Mouse (Mus musculus) myocyte (in vitro differentiated cells): ENCODE results near the gene Rpa2. TPM values are rescaled to one million over a fixed set of nuclear protein-coding genes. Genes with fewer than 3 reads are reported as not detected.
"Not testable (repeated sequence)": the region's sequence is repeated elsewhere in the genome, so short reads cannot be mapped to it uniquely, and the experiment has no call there.

ENCODE experiments used
- H3K27me3 ChIP-seq: one replicate; pipeline ENCODE4 v1.6.1; 2011; ENCODE audit not compliant: control insufficient read depth, insufficient read depth, insufficient read length
- H3K36me3 ChIP-seq: one replicate; pipeline ENCODE4 v1.6.1; 2011; ENCODE audit not compliant: control insufficient read depth, insufficient read depth
- H3K4me2 ChIP-seq: one replicate; pipeline ENCODE4 v1.6.1; 2011; ENCODE audit warnings: low read depth, control low read depth
- H3K4me3 ChIP-seq: one replicate; pipeline ENCODE4 v1.5.1; 2011; ENCODE audit warnings: mild to moderate bottlenecking, control low read depth, moderate library complexity
- H3K79me2 ChIP-seq: one replicate; pipeline ENCODE4 v1.6.1; 2011; ENCODE audit not compliant: control insufficient read depth, insufficient read depth
- H3ac ChIP-seq: one replicate; pipeline ENCODE4 v1.6.1; 2011; ENCODE audit not compliant: control insufficient read depth, insufficient read length
- CEBPB ChIP-seq: IDR thresholded peaks from 2 replicates; pipeline ENCODE4 v1.6.1; 2011; ENCODE audit warnings: mild to moderate bottlenecking, moderate library complexity; ENCODE audit not compliant: poor library complexity, insufficient read depth, severe bottlenecking
- E2F4 ChIP-seq: IDR thresholded peaks from one replicate; pipeline ENCODE4 v1.6.1; 2011; ENCODE audit warnings: mild to moderate bottlenecking, control low read depth, moderate library complexity; ENCODE audit not compliant: insufficient read depth
- MAX ChIP-seq: IDR thresholded peaks from one replicate; pipeline ENCODE4 v1.6.1; 2011; ENCODE audit warnings: low read depth, mild to moderate bottlenecking, control low read depth
- MYOD1 ChIP-seq, 3 experiments: IDR thresholded peaks; one replicate each; pipeline ENCODE4 v1.6.1; 2011; ENCODE audit warnings: control low read depth in 2 of 3, low read depth in 2 of 3, mild to moderate bottlenecking in 2 of 3, moderate library complexity in 1 of 3; ENCODE audit not compliant: insufficient read length in 2 of 3, control insufficient read depth in 1 of 3
- MYOG ChIP-seq, 3 experiments: IDR thresholded peaks; one replicate each; pipeline ENCODE4 v1.6.1; 2011; ENCODE audit warnings: control low read depth in 2 of 3, low read depth in 2 of 3, mild to moderate bottlenecking in 2 of 3; ENCODE audit not compliant: insufficient read length in 2 of 3, control insufficient read depth in 1 of 3, insufficient read depth in 1 of 3
- POLR2A ChIP-seq: IDR thresholded peaks from one replicate; pipeline ENCODE4 v1.6.1; 2011; ENCODE audit warnings: low read depth, mild to moderate bottlenecking, control low read depth, moderate library complexity; ENCODE audit not compliant: insufficient read length
- POLR2AphosphoS2 ChIP-seq: IDR thresholded peaks from one replicate; pipeline ENCODE4 v1.6.1; 2011; ENCODE audit warnings: low read depth, control low read depth; ENCODE audit not compliant: insufficient read length
- REST ChIP-seq: IDR thresholded peaks from one replicate; pipeline ENCODE4 v1.6.1; 2011; ENCODE audit warnings: mild to moderate bottlenecking, control low read depth, moderate library complexity; ENCODE audit not compliant: insufficient read depth, insufficient read length
- SRF ChIP-seq: IDR thresholded peaks from one replicate; pipeline ENCODE4 v1.6.1; 2011; ENCODE audit warnings: low read depth; ENCODE audit not compliant: control insufficient read depth, insufficient read length
- TCF12 ChIP-seq: IDR thresholded peaks from one replicate; pipeline ENCODE4 v1.6.1; 2011; ENCODE audit warnings: mild to moderate bottlenecking, control low read depth; ENCODE audit not compliant: poor library complexity, insufficient read depth, severe bottlenecking
- TCF3 ChIP-seq: IDR thresholded peaks from one replicate; pipeline ENCODE4 v1.6.1; 2011; ENCODE audit warnings: low read depth, control low read depth; ENCODE audit not compliant: insufficient read length
- USF1 ChIP-seq: IDR thresholded peaks from one replicate; pipeline ENCODE4 v1.6.1; 2011; ENCODE audit warnings: low read depth, mild to moderate bottlenecking, control low read depth, moderate library complexity
- polyA plus RNA-seq: library from polyadenylated mRNA; unstranded; fragments of >200 nt; fragmentation: generic; extraction: Trizol; gene quantifications from one replicate; pipeline ENCODE4 v1.2.1, GENCODE M21; 2012; ENCODE audit warnings: missing spikeins

Gene Rpa2
- polyA plus RNA-seq, 1 experiment, result 13.9 TPM

- Histone ChIP-seq H3K4me3 (no peak overlapping the region), H3K27me3 (no peaks in the 10 kb centered on the region), H3ac (no peak overlapping the region), H3K4me2 (no peak overlapping the region), H3K79me2 (no peaks in the 10 kb centered on the region), H3K36me3 (peaks cover 23% of the 10 kb centered on the region)
- TF ChIP-seq TCF12 (no peak), USF1 (no peak)
Observed at GRCm38 (mm10) chr4:132778562-132779201, 10.6 kb downstream of the Rpa2 start.

GRCm38 (mm10) chr4:132780288-132780687 lies 12.2 kb downstream of the Rpa2 start:
- H3K36me3 ChIP-seq, result peaks cover 18% of the 10 kb centered on the region
- H3K4me2 ChIP-seq, result no peak overlapping the region
- no peak overlapping the region for H3ac ChIP-seq
- H3K27me3 ChIP-seq, result no peaks in the 10 kb centered on the region
- no peak for TF ChIP-seq SRF
- no peak for TF ChIP-seq MYOG (IDR thresholded peaks at IDR 0.05; ENCODE audit: control insufficient read depth in 1 of 3, insufficient read depth in 1 of 3, insufficient read length in 2 of 3, low read depth in 2 of 3)
- TF ChIP-seq POLR2AphosphoS2, result no peak
- no peak for TF ChIP-seq CEBPB
- TF ChIP-seq TCF12, result no peak
- no peak for TF ChIP-seq POLR2A
- no peak for TF ChIP-seq USF1
- no peak for TF ChIP-seq TCF3
- no peak for TF ChIP-seq MYOD1 (IDR thresholded peaks at IDR 0.05; ENCODE audit: control insufficient read depth in 1 of 3, insufficient read length in 2 of 3, low read depth in 2 of 3)
- no peak for TF ChIP-seq MAX
- TF ChIP-seq REST, result no peak
- no peak for TF ChIP-seq E2F4
- H3K79me2 ChIP-seq, result no peaks in the 10 kb centered on the region
- no peak overlapping the region for H3K4me3 ChIP-seq

- no peak overlapping the region for H3K4me3 ChIP-seq
- H3K79me2 ChIP-seq, result no peaks in the 10 kb centered on the region
- no peak overlapping the region for H3K4me2 ChIP-seq
- H3K27me3 ChIP-seq, result no peaks in the 10 kb centered on the region
- TF ChIP-seq REST (no peak), TCF3 (no peak), USF1 (no peak), MYOG (IDR thresholded peaks at IDR 0.05; ENCODE audit: control insufficient read depth in 1 of 3, insufficient read depth in 1 of 3, insufficient read length in 2 of 3, low read depth in 2 of 3) (no peak), CEBPB (no peak)
- no peaks in the 10 kb centered on the region for H3K36me3 ChIP-seq
- H3ac ChIP-seq, result no peak overlapping the region
Observed at GRCm38 (mm10) chr4:132783732-132784131, 15.6 kb downstream of the Rpa2 start.

GRCm38 (mm10) chr4:132785228-132785627 lies 17.1 kb downstream of the Rpa2 start:
- Histone ChIP-seq H3K27me3 (no peaks in the 10 kb centered on the region), H3K79me2 (no peaks in the 10 kb centered on the region), H3K4me3 (no peak overlapping the region), H3K36me3 (no peaks in the 10 kb centered on the region), H3ac (no peak overlapping the region), H3K4me2 (no peak overlapping the region)
- TF ChIP-seq TCF12, result no peak
- TF ChIP-seq CEBPB, result no peak
- TF ChIP-seq POLR2A, result no peak
- no peak for TF ChIP-seq POLR2AphosphoS2
- no peak for TF ChIP-seq SRF
- no peak for TF ChIP-seq REST
- no peak for TF ChIP-seq MAX
- no peak for TF ChIP-seq MYOD1 (IDR thresholded peaks at IDR 0.05; ENCODE audit: control insufficient read depth in 1 of 3, insufficient read length in 2 of 3, low read depth in 2 of 3)
- no peak for TF ChIP-seq E2F4

GRCm38 (mm10) chr4:132789731-132790130 lies 21.6 kb downstream of the Rpa2 start:
- H3K4me3 ChIP-seq, result no peak overlapping the region
- no peaks in the 10 kb centered on the region for H3K79me2 ChIP-seq
- TF ChIP-seq TCF3 (no peak), SRF (no peak), POLR2A (no peak), MYOD1 (IDR thresholded peaks at IDR 0.05; ENCODE audit: control insufficient read depth in 1 of 3, insufficient read length in 2 of 3, low read depth in 2 of 3) (no peak), CEBPB (no peak), TCF12 (no peak), MAX (no peak), USF1 (no peak), MYOG (IDR thresholded peaks at IDR 0.05; ENCODE audit: control insufficient read depth in 1 of 3, insufficient read depth in 1 of 3, insufficient read length in 2 of 3, low read depth in 2 of 3) (no peak), POLR2AphosphoS2 (no peak), REST (no peak), E2F4 (no peak)
- H3ac ChIP-seq, result no peak overlapping the region
- peaks cover 6% of the 10 kb centered on the region for H3K27me3 ChIP-seq
- H3K36me3 ChIP-seq, result no peaks in the 10 kb centered on the region
- H3K4me2 ChIP-seq, result no peak overlapping the region

- not testable (repeated sequence) for H3K36me3 ChIP-seq, H3K79me2 ChIP-seq, H3K4me2 ChIP-seq, H3K27me3 ChIP-seq, H3K4me3 ChIP-seq, H3ac ChIP-seq
Observed at GRCm38 (mm10) chr4:132793322-132794004, 25.3 kb downstream of the Rpa2 start.
